Mouse (Mus musculus) layer of hippocampus, adult 18-20 months (tissue): ENCODE measurements around the gene Tram1l1. TPM values are rescaled to one million over a fixed set of nuclear protein-coding genes. Genes with fewer than 3 reads are reported as not detected.
"Not testable (repeated sequence)": the region's sequence is repeated elsewhere in the genome, so short reads cannot be mapped to it uniquely, and the experiment has no call there.

Experiments
- DNase-seq, 2 experiments: peaks; one replicate each; pipeline ENCODE4 v3.0.0; 2022; ENCODE audit warnings: low spot score in 2 of 2
- long read RNA-seq: library from polyadenylated mRNA; stranded (forward); transcript quantifications from one replicate; pipeline ENCODE4 v2.0.0, GENCODE M21; 2021
- total RNA-seq, 2 experiments: library from RNA; stranded (reverse); gene quantifications; 2 replicates each; pipeline ENCODE4 v1.2.3; 2021

Gene Tram1l1
- total RNA-seq: 10 to 100 TPM; 16.2 to 16.9 TPM
- long read RNA-seq, transcript Tram1l1-201 (1 exons, 3,889 nt): major isoform, 40 of 40 reads
- long read RNA-seq, partial matches to known transcripts: 0 of 40 reads
- long read RNA-seq, other reads (novel, unspliced or antisense): 0 of 40 reads

DNA sequence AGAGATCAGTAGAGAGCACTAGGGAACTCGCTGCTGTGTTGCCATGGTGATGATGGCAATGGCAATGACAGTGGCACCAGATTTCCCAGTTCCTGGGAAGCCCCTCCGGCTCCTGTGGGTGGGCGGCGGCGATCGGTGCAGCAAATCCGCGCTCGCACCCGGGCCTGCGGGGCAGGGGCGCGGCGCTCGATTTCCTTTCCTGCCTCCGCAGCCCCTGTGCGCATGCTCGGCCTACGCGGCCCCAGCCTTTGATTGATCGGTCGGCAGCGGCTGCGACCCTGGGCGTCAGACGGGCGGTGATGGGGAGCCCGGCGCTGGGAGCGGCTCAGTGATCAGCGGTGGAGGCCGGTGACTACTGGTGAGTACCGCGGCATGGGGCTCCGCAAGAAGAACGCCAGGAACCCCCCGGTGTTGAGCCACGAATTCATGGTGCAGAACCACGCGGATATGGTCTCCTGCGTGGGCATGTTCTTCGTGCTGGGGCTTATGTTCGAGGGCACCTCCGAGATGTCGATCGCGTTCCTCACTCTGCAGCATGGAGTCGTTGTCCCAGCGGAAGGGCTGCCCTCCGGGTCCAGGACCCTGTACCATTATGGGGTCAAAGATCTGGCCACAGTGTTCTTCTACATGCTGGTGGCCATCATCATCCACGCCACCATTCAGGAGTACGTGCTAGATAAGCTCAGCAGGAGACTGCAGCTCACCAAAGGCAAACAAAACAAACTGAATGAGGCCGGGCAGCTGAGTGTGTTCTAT is at the start of gene Tram1l1:
Gene Tram1l1, plus strand, starts transcription at position 35 of the 756 bp plus-strand sequence.
- peak; percentile 86 to 87 for DNase-seq

DNA sequence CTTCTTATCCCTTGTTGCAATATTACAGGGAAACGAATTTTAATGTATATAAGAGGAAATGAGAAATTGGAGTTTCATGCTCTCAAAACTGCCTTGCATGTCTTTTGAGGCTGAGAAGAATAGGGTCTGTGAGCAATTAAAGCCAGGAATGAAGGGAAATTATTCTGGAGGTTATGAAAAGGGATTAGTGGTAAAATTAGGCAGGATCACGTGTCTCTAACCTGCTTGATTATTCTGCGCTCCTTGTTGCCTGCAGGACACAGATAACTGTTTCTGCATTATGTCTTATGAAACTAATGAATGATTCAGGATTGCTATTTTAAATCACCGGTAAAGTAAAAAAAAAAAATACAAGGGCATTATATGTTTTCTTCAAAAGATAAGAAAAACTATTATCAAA is 49.4 kb upstream of the Tram1l1 start:
- DNase-seq: no peak

DNA sequence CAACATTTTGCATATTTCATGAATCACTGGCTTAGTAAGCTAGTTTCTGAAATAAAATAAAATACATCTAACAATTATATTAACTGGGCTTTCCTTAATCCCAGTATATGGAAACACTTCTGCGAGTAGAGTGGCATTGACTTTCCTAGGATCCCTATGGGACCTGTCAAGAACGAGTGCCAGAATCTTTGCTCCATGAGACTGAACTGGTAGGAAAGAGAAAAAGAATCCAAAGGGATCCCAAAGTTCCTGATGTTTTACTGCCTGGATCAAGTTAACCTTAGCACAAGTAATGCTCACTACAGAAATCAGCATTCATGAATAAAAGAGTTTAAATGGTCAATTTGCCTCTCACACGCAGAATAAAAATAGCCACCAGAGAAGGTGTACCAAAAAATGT is 49.0 kb upstream of the Tram1l1 start:
- DNase-seq: no peak

DNA sequence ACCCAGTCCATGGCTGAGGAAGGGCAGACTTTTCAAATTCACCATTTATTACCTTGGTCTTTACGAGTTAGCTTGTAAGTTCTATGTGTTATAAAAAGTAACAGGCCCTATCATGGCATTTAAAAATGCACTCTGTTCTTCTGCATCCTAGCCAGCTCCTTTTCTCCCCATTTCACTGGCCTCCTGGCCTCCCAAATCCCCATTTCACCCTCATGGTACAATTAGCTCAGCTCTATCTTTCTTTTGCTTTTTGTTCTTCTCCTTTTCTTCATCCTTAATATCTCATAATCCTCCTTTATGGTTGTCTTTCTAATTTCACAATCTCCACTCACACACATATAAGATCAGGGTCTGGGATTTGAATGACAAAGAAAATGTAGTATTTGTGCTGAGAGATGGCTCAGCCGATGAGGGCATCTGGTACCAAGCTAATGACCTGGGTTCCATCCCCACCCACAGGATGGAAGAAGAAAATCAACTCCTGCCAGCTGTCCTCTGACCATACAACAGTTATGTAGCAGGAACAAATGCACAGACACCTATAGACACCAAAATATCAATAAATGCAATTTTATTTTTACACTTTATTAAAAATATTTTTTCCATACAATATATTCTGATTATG is 48.1 kb upstream of the Tram1l1 start:
- no peak for DNase-seq

DNA sequence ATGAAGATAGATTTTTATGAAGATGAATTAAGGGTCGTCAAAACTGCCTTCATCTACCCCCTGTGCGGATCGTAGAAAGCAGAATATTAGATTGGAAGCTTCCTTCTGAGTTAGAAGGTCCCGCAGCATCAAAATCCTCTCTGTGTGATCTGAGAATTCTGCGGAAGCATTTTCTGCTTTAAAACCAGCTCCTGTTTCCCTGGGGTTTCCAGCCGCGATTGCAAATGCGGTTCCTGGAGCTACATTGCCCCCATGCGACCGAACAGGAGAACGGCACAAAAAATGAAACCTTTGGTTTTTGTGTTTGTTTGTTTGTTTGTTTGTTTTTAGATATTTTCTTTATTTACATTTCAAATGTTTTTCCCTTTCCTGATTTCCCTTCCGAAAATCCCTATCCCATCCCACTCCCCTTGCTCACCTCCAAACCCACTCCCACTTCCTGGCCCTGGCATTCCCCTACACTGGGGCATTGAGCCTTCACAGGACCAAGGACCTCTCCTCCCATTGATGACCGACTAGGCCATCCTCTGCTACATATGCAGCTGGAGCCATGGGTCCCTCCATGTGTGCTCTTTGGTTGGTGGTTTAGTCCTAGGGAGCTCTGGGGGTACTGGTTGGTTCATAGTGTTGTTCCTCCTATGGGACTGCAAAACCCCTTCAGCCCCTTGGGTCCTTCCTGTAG is 45.6 kb upstream of the Tram1l1 start:
- peak; percentile 36 to 57 for DNase-seq

DNA sequence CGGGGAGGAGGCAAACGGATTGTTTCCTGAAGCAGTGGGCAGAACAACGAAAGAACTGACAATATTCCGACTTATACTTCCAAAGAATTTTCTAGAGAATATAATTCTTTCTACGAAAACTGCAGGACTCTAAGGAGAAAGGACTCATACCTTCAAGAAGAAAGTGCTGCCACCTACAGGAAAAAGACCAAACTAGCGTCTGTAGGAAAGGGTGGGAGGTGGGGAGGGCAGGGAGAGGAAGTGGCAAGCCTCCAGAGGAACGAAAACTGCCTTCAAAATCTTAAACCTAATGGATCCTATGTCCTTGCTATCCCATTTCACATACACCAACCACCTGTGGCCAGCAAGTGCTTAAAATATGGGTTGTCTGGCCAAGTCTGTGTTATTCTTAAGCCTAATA is 31.7 kb upstream of the Tram1l1 start:
- not testable (repeated sequence) for DNase-seq

DNA sequence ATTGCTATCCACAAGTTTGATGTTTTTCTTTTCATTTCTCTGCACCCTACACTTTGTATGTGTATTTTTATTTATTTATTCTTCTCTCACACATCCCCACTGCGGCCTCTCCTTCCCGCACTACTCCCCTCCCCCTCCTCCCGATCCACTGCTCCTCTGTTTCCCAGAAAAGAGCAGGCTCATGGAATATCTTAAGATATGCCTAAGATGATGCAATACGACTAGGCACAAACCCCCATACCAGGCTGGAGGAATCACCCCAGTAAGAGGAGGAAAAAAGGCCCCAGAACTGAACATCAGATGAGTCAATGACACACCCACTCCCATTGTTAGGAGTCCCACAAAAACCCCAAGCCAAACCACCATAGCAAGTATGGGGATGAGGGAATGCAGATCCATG is 1.4 kb upstream of the Tram1l1 start:
- no peak for DNase-seq

DNA sequence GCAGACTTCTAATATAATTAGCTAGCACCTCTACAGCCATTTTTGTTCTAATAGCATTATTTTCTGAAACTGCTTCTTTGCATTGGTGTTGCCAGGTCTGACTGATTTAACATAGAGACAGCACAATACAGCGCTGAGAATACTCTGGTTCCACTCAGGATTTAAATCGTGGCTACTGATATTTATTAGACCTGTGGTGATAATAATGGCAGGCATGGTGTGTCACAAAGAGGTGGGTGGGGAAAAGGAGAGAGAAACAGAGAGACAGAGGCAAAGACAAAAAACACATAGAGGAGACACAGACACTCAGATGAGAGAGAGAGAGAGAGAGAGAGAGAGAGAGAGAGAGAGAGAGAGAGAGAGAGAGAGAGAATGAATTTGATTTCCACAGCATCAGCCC is 257 bp upstream of the Tram1l1 start:
- peak in 1 of 2 experiments; percentile 24 for DNase-seq

DNA sequence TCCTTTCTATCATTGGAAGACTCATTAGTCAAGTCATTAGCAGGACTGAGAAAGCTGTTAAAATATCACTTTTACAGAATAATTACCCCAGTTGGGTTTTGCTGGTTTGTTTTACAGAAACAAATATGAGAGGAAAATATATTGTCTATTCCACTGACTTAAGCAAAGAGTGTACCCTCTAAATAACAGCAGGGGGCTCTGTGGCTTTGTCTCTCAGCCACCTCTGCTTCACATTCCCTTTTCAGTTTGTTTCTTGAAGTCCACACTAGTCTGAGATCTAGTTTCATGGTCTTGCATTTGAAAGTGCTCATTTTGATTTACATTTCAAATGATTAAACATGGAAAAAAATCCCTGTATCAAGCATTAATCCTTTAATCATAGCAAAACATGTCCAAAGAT is 25.8 kb downstream of the Tram1l1 start:
- no peak for DNase-seq

DNA sequence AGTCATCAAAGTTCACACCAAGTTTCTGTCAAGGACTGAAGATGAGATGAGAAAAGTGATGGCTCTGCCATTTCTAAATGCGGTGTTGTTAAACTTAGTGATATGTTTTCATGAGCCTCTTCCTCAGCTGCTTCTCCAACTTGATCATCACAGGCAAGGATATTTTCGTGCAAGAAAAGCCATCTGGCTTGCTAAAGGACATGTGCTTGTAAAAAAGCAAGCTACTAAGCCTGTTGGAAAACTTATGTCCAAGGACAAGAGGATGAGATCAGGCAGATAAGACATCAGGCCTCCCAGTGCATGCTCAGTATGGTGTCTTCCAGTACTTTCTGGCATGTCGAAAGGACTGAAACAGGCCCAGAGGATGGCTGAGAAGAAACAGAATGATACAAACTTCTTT is 36.9 kb downstream of the Tram1l1 start:
- peak; percentile 2 to 37 for DNase-seq

DNA sequence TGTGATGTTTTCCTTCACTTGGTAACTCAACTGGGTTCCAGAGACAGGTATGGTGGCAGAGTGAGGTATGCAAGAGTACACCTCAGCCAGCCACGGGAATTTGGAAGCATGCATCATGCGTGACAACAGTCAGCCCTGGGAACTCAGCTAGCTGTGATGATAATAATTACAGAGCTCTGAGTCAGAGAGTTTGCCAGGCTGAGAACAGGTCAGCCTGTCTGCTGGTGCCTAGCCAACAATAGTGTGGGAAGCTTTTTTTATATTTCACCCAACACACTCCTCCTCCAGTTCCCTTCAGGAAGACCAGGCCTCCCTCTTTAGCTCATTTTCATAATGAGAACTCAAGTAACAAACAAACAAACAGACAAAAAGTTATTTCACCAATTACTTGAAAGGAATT is 51.4 kb downstream of the Tram1l1 start:
- no peak for DNase-seq

Other genes with a start within 250 kb of the Tram1l1 start
- gene 1700006A11Rik, start 105.2 kb downstream of the Tram1l1 start, total RNA-seq: not detected